Mouse (Mus musculus): Measurements from ENCODE around the gene Aoah.

GRCm38 (mm10) chr13:20904118-20904517 is 110.2 kb downstream of the Aoah start:
- TF ChIP-seq EP300 (IDR thresholded peaks at IDR 0.05; ENCODE audit: low read depth) (no peak), CTCF (IDR thresholded peaks at IDR 0.05; ENCODE audit: low read depth) (no peak)
